Mouse (Mus musculus) gastrocnemius, postnatal 4 days (tissue): ENCODE measurements at regions not wholly inside any gene's neighbourhood (a gene's known extent, or its start where the extent isn't known, plus 50 kb on each side); places are given as distances from the start of the nearest gene placed in this dataset.

ENCODE experiments used
- DNase-seq, 2 experiments: peaks; one replicate each; pipeline ENCODE4 v3.0.0; 2021 to 2022; ENCODE audit warnings: low spot score in 2 of 2, mixed read lengths in 2 of 2

GRCm38 (mm10) chr9:22937686-22938391, 285.0 kb upstream of the Bmper start:
- DNase-seq, result no peak

GRCm38 (mm10) chr9:22944992-22945391, 277.9 kb upstream of the Bmper start:
- DNase-seq, result no peak

GRCm38 (mm10) chr9:22945426-22945955, 277.4 kb upstream of the Bmper start:
- no peak for DNase-seq

- peak in 1 of 2 experiments; percentile 22 for DNase-seq
Measured at GRCm38 (mm10) chr9:22952571-22953442, 270.1 kb upstream of the Bmper start.

GRCm38 (mm10) chr9:22962269-22962815, 260.5 kb upstream of the Bmper start:
- no peak for DNase-seq

GRCm38 (mm10) chr9:22971312-22971711, 251.6 kb upstream of the Bmper start:
- DNase-seq, result no peak

GRCm38 (mm10) chr9:22976748-22977147, 246.1 kb upstream of the Bmper start:
- no peak for DNase-seq

GRCm38 (mm10) chr9:22979627-22980026, 243.2 kb upstream of the Bmper start:
- no peak for DNase-seq

GRCm38 (mm10) chr9:22989508-22989907, 233.4 kb upstream of the Bmper start:
- no peak for DNase-seq

- no peak for DNase-seq
Measured at GRCm38 (mm10) chr9:22993531-22993930, 229.3 kb upstream of the Bmper start.

GRCm38 (mm10) chr9:22995564-22995963, 227.3 kb upstream of the Bmper start:
- no peak for DNase-seq

- DNase-seq, result no peak
Measured at GRCm38 (mm10) chr9:22998306-22998705, 224.6 kb upstream of the Bmper start.

GRCm38 (mm10) chr9:22999181-22999580, 223.7 kb upstream of the Bmper start:
- no peak for DNase-seq

GRCm38 (mm10) chr9:23000200-23000599, 222.7 kb upstream of the Bmper start:
- DNase-seq, result no peak

- DNase-seq, result no peak
Measured at GRCm38 (mm10) chr9:23003195-23004061, 219.4 kb upstream of the Bmper start.

- no peak for DNase-seq
Measured at GRCm38 (mm10) chr9:23005005-23005404, 217.9 kb upstream of the Bmper start.

- DNase-seq, result no peak
Measured at GRCm38 (mm10) chr9:23009462-23010183, 213.3 kb upstream of the Bmper start.

GRCm38 (mm10) chr9:23011316-23011959, 211.4 kb upstream of the Bmper start:
- no peak for DNase-seq

- no peak for DNase-seq
Measured at GRCm38 (mm10) chr9:23012130-23012529, 210.7 kb upstream of the Bmper start.

GRCm38 (mm10) chr9:23016733-23017132, 206.1 kb upstream of the Bmper start:
- DNase-seq, result no peak
